Mouse (Mus musculus) layer of hippocampus, postnatal 14 days (tissue): ENCODE results near the gene Spata31d1d. TPM values are rescaled to one million over a fixed set of nuclear protein-coding genes. Genes with fewer than 3 reads are reported as not detected.
"Not testable (repeated sequence)": the region's sequence is repeated elsewhere in the genome, so short reads cannot be mapped to it uniquely, and the experiment has no call there.

Source experiments
- DNase-seq, 2 experiments: peaks; one replicate each; pipeline ENCODE4 v3.0.0; 2021 to 2022; ENCODE audit warnings: low spot score in 2 of 2, mixed read lengths in 1 of 2
- long read RNA-seq, 2 experiments: library from polyadenylated mRNA; stranded (forward); transcript quantifications; one replicate each; pipeline ENCODE4 v2.0.0; 2021
- total RNA-seq, 2 experiments: library from RNA; stranded (reverse); gene quantifications; 2 replicates each; pipeline ENCODE4 v1.2.3; 2021

Spata31d1d gene
- total RNA-seq, result not detected
- long read RNA-seq, experiment 1, result 0 reads
- long read RNA-seq, experiment 2, result 0 reads

GRCm38 (mm10) chr13:59731652-59732051, at the start of gene Spata31d1d:
TSS of gene Spata31d1d (minus strand) at chr13:59731752.
- DNase-seq, result no peak

DNA sequence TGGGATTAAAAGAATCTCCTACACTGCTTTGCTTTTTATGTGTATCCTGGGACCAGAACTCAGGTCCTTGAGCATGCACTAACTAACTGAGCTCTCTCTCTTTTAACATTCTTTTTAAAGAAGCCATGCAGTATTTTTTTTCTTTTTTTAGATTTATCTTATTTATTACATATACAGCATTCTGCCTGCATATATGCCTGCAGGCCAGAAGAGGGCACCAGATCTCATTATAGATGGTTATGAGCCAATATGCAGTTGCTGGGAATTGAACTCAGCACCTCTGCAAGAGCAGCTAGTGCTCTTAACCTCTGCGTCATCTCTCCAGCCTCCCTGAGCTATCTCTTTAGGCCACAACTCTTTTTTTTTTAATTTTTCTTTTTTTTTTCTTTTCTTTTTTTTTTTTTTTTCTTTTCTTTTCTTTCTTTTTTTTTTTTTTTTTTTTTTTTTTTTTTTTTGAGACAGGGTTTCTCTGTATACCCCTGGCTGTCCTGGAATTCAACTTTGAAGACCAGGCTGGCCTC, 48.3 kb upstream of the Spata31d1d start:
- DNase-seq, result not testable (repeated sequence)

DNA sequence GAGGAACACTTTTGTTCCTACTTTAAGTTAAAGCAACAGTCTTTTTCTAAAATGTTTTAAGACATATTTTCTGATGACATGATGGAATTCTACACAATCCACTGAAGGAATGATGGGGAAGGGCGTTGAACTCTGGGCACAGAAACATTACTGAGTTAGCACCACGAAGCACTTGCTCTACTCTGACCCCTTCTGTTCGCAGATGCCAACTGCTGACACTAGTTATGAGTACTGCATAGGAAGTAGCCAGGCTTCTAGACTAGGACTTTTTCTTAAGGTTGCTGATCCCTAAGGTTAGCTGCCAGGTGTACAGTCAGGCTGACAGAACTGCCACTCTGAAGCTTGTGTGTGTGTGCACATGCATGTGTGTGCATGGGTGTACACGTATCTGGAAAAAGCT, 47.7 kb upstream of the Spata31d1d start:
- DNase-seq, result no peak

DNA sequence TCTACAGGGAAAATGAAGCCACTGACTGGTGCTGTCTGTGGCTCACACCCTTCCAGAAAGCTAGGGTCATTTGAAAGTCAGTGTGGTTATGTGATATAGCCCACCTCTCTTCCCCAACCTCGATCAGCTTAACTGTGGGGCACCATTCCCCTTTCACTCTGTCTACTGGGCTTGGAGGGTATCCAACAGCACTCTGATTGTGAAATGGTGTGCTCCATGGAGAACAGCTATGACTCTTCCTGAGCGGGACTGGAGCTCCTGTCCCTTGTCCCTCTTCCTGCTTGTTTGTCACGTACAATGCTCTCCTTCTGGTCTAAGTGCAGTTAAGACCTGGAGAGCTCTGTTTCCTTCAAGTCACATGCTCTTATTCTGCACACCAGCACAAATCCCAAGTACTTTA, 43.6 kb upstream of the Spata31d1d start:
- DNase-seq, result no peak

- DNase-seq, result peak; percentile 50 to 69
Observed at GRCm38 (mm10) chr13:59771257-59771656, 39.7 kb upstream of the Spata31d1d start.

GRCm38 (mm10) chr13:59770847-59771246, 39.3 kb upstream of the Spata31d1d start:
- peak in 1 of 2 experiments; percentile 33 for DNase-seq

DNA sequence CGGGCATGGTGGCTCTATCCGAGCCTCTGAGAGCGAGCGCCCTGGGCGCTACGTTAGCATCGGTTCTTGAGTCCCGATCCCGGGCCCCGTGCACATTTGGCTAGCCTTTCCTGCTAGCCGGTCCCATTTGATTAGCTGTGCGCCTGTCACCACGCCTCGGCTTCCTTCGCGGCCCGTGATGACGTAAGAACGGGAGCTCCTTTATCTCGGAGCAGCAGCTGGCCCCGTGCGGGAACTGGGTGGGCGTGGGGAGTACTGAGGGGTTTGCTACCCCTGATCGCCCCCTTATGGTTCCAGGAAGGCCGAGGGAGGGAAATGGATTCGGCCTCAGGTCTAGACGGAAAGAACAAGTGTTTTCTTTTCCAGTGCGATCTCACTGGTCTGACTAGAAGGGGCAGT, 38.6 kb upstream of the Spata31d1d start:
- DNase-seq, result peak; percentile 88 to 89

DNA sequence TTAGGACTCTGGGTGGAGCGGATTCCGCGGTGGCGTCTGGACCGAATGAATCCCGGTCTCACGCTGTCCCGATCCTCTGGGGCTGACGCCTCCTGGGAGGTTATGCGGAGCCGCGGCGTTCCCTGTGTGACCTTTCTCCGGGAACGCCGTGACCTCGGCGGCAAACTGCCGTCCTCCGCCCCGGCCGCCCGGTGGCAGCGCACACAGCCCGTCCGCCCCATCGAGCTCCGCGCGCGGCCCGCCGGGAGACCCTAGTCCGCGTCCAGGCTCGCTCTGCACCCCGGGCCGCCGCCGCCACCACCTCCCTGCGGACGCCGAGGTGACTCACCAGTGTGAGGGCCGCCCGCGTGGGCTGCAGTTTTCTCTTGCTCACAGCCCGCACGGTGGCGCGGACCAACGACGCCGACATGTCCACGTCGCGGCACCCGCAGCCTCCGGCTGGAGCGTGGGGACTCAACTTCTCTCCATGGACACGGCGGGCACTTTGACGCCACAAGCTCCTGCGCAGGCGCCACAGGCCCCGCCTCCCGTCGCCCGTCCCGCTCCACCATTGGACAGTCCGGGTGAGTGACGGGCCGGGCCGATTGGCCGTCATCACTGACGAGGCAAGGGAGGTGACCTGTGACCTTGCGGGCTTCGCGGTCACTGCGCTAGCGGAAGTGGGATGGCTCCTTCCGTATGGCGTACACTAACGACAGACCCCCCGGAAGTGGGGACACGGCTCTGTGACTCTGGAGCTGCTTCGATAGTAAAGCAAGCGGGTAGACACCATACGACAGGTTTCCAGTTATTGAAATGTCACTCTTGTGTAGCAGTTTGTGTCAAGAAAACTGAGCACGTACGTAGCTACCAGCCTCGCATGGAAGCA, 38.0 kb upstream of the Spata31d1d start, which contains the start of gene Isca1:
Gene Isca1 (minus strand): TSS at position 515 of the 868 bp plus-strand sequence.
- peak; percentile 100 for DNase-seq

DNA sequence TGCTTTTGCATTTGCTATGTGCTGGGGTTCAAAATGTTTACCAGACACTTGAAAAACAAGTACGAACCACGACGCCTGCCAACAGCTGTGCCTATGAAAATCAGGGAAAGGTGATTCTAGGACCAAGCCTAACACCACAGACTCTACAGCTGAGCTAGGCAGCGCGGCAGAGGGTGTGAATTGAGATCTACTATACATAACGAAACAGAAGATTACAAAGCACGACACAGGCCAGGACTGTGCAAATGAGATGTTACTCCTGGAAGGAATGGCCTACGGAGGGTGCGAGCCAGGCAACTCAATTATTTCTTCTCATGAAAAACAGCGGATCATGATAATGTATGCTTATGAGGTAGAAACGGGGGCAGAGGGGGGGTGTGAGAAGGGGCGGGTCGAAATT, 37.0 kb upstream of the Spata31d1d start:
- DNase-seq, result no peak

DNA sequence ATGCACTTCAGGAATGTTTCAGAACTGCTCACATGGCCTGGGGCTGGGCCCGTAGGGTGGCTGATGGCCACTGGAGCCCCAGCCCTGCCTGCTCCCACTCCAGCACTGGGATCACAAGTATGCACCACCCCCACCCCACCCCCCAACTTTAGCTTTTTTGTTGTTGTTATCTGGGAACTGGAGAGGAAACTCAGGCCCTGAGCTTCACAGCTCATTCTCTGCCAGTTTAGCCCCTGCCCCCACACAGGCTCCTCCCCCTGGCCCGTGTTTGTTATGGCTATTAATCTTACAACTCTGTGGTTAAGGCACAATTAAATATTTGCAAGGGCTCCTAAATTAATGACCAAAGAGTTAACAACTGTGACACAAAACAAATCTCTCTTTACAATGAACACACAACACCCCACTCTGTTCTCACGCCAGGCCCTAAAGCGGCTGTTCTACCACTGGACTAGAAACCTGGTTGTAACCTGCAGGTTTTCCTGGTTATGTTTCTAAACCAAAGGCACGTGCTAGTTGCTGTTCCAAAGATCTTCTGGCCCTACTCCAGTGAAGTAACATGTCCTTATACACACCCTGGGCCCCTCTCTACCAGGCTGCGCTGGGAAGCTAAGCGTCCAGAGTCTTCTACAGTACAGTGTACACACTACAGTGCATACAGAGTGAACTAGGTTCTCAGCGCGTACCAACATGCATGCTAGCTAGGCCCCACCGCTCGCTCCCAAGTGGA, 35.4 kb upstream of the Spata31d1d start:
- DNase-seq, result no peak

GRCm38 (mm10) chr13:59762791-59763190, 31.2 kb upstream of the Spata31d1d start:
- DNase-seq, result no peak

DNA sequence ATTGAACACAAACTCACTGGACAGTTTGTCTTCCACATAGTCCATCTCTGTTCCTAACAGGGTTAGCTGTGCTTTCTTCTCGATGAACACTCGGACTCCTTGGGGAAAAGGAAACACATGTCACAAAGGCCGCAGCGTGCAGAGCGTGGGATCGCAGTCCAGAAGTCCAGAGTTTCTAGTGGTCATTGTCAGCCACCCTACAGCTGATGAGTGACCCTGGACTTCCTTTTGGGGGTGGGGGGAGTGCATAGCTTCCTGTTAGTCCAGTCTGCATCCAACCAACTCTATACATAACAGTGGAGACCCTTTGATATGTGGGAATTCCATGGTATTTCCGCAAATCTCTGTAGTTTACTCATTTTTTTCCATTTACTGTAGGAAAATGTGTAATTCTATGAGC, 25.4 kb upstream of the Spata31d1d start:
- no peak for DNase-seq

DNA sequence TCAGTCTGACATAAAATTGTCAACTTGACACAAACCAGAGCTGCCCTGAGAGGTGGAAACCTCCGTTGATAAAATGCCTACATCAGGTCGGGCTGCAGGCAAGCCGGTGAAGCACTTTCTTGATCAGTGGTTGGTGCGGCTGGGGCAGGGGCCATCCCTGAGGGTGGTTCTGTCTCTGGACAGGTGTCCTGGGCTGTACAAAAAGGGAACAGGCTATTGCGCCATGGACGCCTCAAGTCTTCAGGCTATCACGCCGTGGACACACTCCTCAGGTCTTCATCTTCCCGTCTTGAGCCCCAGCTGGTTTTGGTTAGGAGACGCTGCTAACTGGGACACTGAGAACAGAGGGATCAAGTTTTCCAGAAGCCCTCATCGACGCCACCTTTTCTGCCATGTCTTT, 18.8 kb upstream of the Spata31d1d start:
- DNase-seq, result no peak

- DNase-seq, result no peak
Observed at GRCm38 (mm10) chr13:59746711-59747110, 15.2 kb upstream of the Spata31d1d start, which contains the start of gene 1700014D04Rik. TSS of gene 1700014D04Rik (minus strand) at chr13:59746752.

- no peak for DNase-seq
Observed at GRCm38 (mm10) chr13:59746164-59746563, 14.6 kb upstream of the Spata31d1d start.

GRCm38 (mm10) chr13:59745462-59745861, 13.9 kb upstream of the Spata31d1d start:
- no peak for DNase-seq

DNA sequence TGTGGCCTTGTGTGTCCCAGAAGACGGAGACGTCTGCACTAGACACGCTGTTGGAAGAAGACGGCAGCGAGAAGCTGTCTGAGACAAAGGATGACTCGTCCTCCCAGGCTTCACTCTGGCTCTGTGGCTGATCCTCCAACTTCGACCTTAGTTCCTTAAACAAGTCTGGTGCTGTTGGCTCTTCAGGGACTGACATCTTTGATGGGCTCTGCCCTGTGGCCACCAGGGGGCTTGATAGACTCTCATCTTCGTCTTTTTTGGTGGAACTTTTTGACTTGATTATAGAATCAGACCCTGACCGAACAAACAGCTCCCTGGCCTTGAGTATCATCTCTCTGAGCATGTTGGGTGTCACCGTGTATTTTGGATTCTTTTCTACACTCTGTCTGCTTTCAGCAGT, 10.1 kb upstream of the Spata31d1d start:
- no peak for DNase-seq

- no peak for DNase-seq
Observed at GRCm38 (mm10) chr13:59741096-59741495, 9.5 kb upstream of the Spata31d1d start.

GRCm38 (mm10) chr13:59739397-59739796, 7.8 kb upstream of the Spata31d1d start:
- DNase-seq, result no peak

GRCm38 (mm10) chr13:59738455-59738854, 6.9 kb upstream of the Spata31d1d start:
- DNase-seq, result no peak

- no peak for DNase-seq
Observed at GRCm38 (mm10) chr13:59735190-59735589, 3.6 kb upstream of the Spata31d1d start.

- DNase-seq, result not testable (repeated sequence)
Observed at GRCm38 (mm10) chr13:59734347-59734746, 2.8 kb upstream of the Spata31d1d start.
